In genomic region chr17:83613907-83614306, GRCm38 (mm10) we compare ENCODE assay signal across 16 mouse cellular contexts. TPM values are rescaled to one million over a fixed set of nuclear protein-coding genes. Genes with fewer than 3 reads are reported as not detected.
DNase-seq lines count a peak whose midpoint lies in the region; ATAC-seq and TF ChIP-seq lines count a peak whose summit lies in the region.
"Had no signal": no experiment of that assay in that cellular context is flagged by ENCODE, and none has a peak within 500 bp of the region (broad histone marks: within the 10 kb centered on the region; RNA-seq: fewer than 3 reads in every experiment).

No protein-coding gene starts in this region.

- H3K4me2 ChIP-seq in intestine, embryonic 14.5 days (ENCODE audit: low read length) = peak overlapping the region; percentile 38
- H3K4me2 ChIP-seq in intestine, embryonic 16.5 days (ENCODE audit: low read depth, low read length) = no peak overlapping the region
- peak overlapping the region; percentile 18; the same call in 1 of the 2 replicates for H3K4me2 ChIP-seq in midbrain, embryonic 15.5 days

- H3K27me3 ChIP-seq in intestine, embryonic 14.5 days (replicated peaks; ENCODE audit: control insufficient read depth, insufficient read depth, low read length) = no peaks in the 10 kb centered on the region
- no peaks in the 10 kb centered on the region for H3K27me3 ChIP-seq in intestine, embryonic 16.5 days (replicated peaks; ENCODE audit: control insufficient read depth, insufficient read depth, low read length)
- no peaks in the 10 kb centered on the region for H3K27me3 ChIP-seq in midbrain, embryonic 15.5 days (replicated peaks)

- H3K4me3 ChIP-seq in intestine, embryonic 14.5 days (ENCODE audit: low read depth, low read length) = no peak overlapping the region
- H3K4me3 ChIP-seq in intestine, embryonic 16.5 days (ENCODE audit: low read length) = no peak overlapping the region
- no peak overlapping the region for H3K4me3 ChIP-seq in midbrain, embryonic 15.5 days

- TF ChIP-seq CTCF in brain, embryonic 14.5 days (IDR thresholded peaks at IDR 0.05; ENCODE audit: borderline replicate concordance, extremely low read depth, insufficient read depth, insufficient read length) = no peak

- WGBS in intestine, embryonic 14.5 days = 24% methylated on average over 11 of the region's 11 CpGs
- 33% methylated on average over 11 of the region's 11 CpGs for WGBS in intestine, embryonic 16.5 days
- WGBS in midbrain, embryonic 15.5 days = 45% methylated on average over 11 of the region's 11 CpGs

- peak; percentile 89 for ATAC-seq in frontal cortex, adult (ENCODE audit: low TSS enrichment)
- ATAC-seq in intestine, embryonic 14.5 days (replicated peaks; ENCODE audit: low FRiP score, low TSS enrichment, low read depth) = no peak
- ATAC-seq in intestine, embryonic 16.5 days = no peak
- ATAC-seq in midbrain, embryonic 15.5 days (replicated peaks) = no peak
- ATAC-seq: forebrain, embryonic 14.5 days had no signal

- TF ChIP-seq POLR2A in brain, embryonic 14.5 days (IDR thresholded peaks at IDR 0.05; ENCODE audit: borderline replicate concordance, extremely low read depth, insufficient read depth, insufficient read length, poor library complexity, severe bottlenecking) = no peak

- intact Hi-C loops in gastrocnemius, postnatal 14 days (cut with DNase I; ENCODE audit: low total_unique reads) = no loop called here

- no peak overlapping the region for H3K27ac ChIP-seq in intestine, embryonic 14.5 days (ENCODE audit: low read depth)
- no peak overlapping the region for H3K27ac ChIP-seq in intestine, embryonic 16.5 days (ENCODE audit: low read length)
- H3K27ac ChIP-seq in midbrain, embryonic 15.5 days = 0 out of 2 replicates have a peak overlapping the region, but pooled peaks have one; percentile 29

- DNase-seq in frontal cortex, postnatal 10 days (ENCODE audit: low spot score in 2 of 2) = no peak
- DNase-seq in intestine, embryonic 14.5 days (ENCODE audit: low spot score) = no peak
- peak; percentile 13 for DNase-seq in brain, embryonic 14.5 days (ENCODE audit: low read depth)
- DNase-seq in gastrocnemius, postnatal 14 days = no peak
- no peak for DNase-seq in left cerebral cortex, adult 18-20 months (ENCODE audit: low spot score in 2 of 2)
- DNase-seq: cerebellum, adult 8-10 months; gastrocnemius, postnatal 36 days; kidney, adult 8-10 months; lung, adult 18-20 months; right cerebral cortex, postnatal 25 days; thymus, postnatal 36 days had no signal

- no peaks in the 10 kb centered on the region for H3K9me3 ChIP-seq in intestine, embryonic 14.5 days (ENCODE audit: control insufficient read depth, low read length)
- H3K9me3 ChIP-seq in intestine, embryonic 16.5 days (ENCODE audit: control insufficient read depth, low read length) = no peaks in the 10 kb centered on the region
- no peaks in the 10 kb centered on the region for H3K9me3 ChIP-seq in midbrain, embryonic 15.5 days

- 0 out of 2 replicates have a peak overlapping the region, but pooled peaks have one; percentile 10 for H3K9ac ChIP-seq in intestine, embryonic 14.5 days (ENCODE audit: low read length)
- H3K9ac ChIP-seq in intestine, embryonic 16.5 days (ENCODE audit: low read depth, low read length) = no peak overlapping the region
- H3K9ac ChIP-seq in midbrain, embryonic 15.5 days = no peak overlapping the region

- H3K4me1 ChIP-seq in intestine, embryonic 14.5 days (replicated peaks; ENCODE audit: control insufficient read depth, insufficient read depth, low read length) = no peaks in the 10 kb centered on the region
- H3K4me1 ChIP-seq in intestine, embryonic 16.5 days (ENCODE audit: control insufficient read depth, insufficient read depth, low read length) = no peaks in the 10 kb centered on the region
- H3K4me1 ChIP-seq in midbrain, embryonic 15.5 days = no peaks in the 10 kb centered on the region

- no peaks in the 10 kb centered on the region for H3K36me3 ChIP-seq in intestine, embryonic 14.5 days (ENCODE audit: control insufficient read depth, insufficient read depth, low read length)
- H3K36me3 ChIP-seq in intestine, embryonic 16.5 days (ENCODE audit: control insufficient read depth, insufficient read depth, low read length) = no peaks in the 10 kb centered on the region
- H3K36me3 ChIP-seq in midbrain, embryonic 15.5 days (replicated peaks) = no peaks in the 10 kb centered on the region

RNA-seq across cellular contexts. Expression of gene Kcng3, which starts 17.8 kb away (rescaled TPM):
- polyA plus RNA-seq in intestine, embryonic 14.5 days (2014; fragmentation: Nextera tagmentation; extraction: Ambion mirVana) = not detected in 2 replicates
- polyA plus RNA-seq in intestine, embryonic 16.5 days (2015; fragmentation: Nextera tagmentation; extraction: Ambion mirVana) = not detected in 2 replicates
- 0.37 and 0.62 TPM in 2 replicates for polyA plus RNA-seq in brain, embryonic 14.5 days (2012; rRNA removed)
- 0.06 and 0.08 TPM in 2 replicates for polyA plus RNA-seq in midbrain, embryonic 15.5 days (2015; fragmentation: Nextera tagmentation; extraction: Ambion mirVana)
- not detected for total RNA-seq in gastrocnemius, postnatal 14 days (2021)
- 10 to 100 TPM; 10.6 to 11.7 TPM for total RNA-seq in left cerebral cortex, adult 18-20 months (2021)
- total RNA-seq: gastrocnemius, postnatal 36 days; megakaryocyte, adult 5-6 weeks had no signal
- polyA plus RNA-seq: forebrain, embryonic 14.5 days had no signal
